Mouse (Mus musculus) ovary, adult 18-20 months (tissue): ENCODE data around the gene Prdx5.
A peak's percentile ranks its signal among the peaks of the same experiment; 100 is the strongest.

Source experiments
- DNase-seq: peaks from one replicate; pipeline ENCODE4 v3.0.0; 2022; ENCODE audit warnings: low spot score, mixed read lengths

The Prdx5 gene

GRCm38 (mm10) chr19:6909507-6910289 is at the start of gene Prdx5, which contains the start of gene Trmt112:
Gene Prdx5 (minus strand): TSS chr19:6910106.
Gene Trmt112 (plus strand): TSS chr19:6909698.
- DNase-seq = peak; percentile 89

- DNase-seq = no peak
Observed at GRCm38 (mm10) chr19:6956461-6956860, 46.6 kb upstream of the Prdx5 start.

GRCm38 (mm10) chr19:6955424-6955823 is 45.5 kb upstream of the Prdx5 start:
- no peak for DNase-seq

- DNase-seq = no peak
Observed at GRCm38 (mm10) chr19:6954046-6954445, 44.1 kb upstream of the Prdx5 start.

GRCm38 (mm10) chr19:6952712-6953037 is 42.8 kb upstream of the Prdx5 start:
- DNase-seq = peak; percentile 94

GRCm38 (mm10) chr19:6951994-6952711 is 42.2 kb upstream of the Prdx5 start:
- DNase-seq = peak; percentile 85

GRCm38 (mm10) chr19:6951381-6951968 is 41.6 kb upstream of the Prdx5 start:
- peak; percentile 95 for DNase-seq

GRCm38 (mm10) chr19:6950613-6951153 is 40.8 kb upstream of the Prdx5 start:
- no peak for DNase-seq

GRCm38 (mm10) chr19:6949951-6950350 is 40.0 kb upstream of the Prdx5 start:
- no peak for DNase-seq

GRCm38 (mm10) chr19:6949532-6949931 is 39.6 kb upstream of the Prdx5 start:
- no peak for DNase-seq

- DNase-seq = no peak
Observed at GRCm38 (mm10) chr19:6948186-6948585, 38.3 kb upstream of the Prdx5 start.

GRCm38 (mm10) chr19:6947742-6948141 is 37.8 kb upstream of the Prdx5 start:
- DNase-seq = no peak

- DNase-seq = no peak
Observed at GRCm38 (mm10) chr19:6943709-6944108, 33.8 kb upstream of the Prdx5 start.

GRCm38 (mm10) chr19:6942764-6943163 is 32.9 kb upstream of the Prdx5 start:
- DNase-seq = no peak

GRCm38 (mm10) chr19:6942249-6942691 is 32.4 kb upstream of the Prdx5 start, which contains the start of gene Gpr137:
Gene Gpr137 (minus strand): TSS chr19:6942480.
- DNase-seq = peak; percentile 95

- DNase-seq = peak; percentile 85
Observed at GRCm38 (mm10) chr19:6941372-6942248, 31.7 kb upstream of the Prdx5 start, which contains the start of gene Bad. Gene Bad (plus strand): TSS chr19:6941861.

GRCm38 (mm10) chr19:6940396-6941351 is 30.8 kb upstream of the Prdx5 start:
- DNase-seq = no peak

GRCm38 (mm10) chr19:6939106-6940002 is 29.4 kb upstream of the Prdx5 start:
- DNase-seq = no peak
